Mouse (Mus musculus) hindbrain, postnatal 0 days (tissue): ENCODE results near the gene Ddx58. TPM values are rescaled to one million over a fixed set of nuclear protein-coding genes. Genes with fewer than 3 reads are reported as not detected.

Experiments
- ATAC-seq: fragments of 200-750 bp; cut with Nextera tagmentation; 2 replicates; pipeline ENCODE4 v1.8.0; 2017; ENCODE audit warnings: mild to moderate bottlenecking, moderate TSS enrichment, moderate library complexity
- DNase-seq: peaks from one replicate; pipeline ENCODE4 v3.0.0-alpha.2; 2015; ENCODE audit warnings: low spot score
- H3K27ac ChIP-seq: fragments of 300-500 bp; sonication (generic); 2 replicates; pipeline ENCODE4 v1.5.1; 2014; ENCODE audit warnings: mild to moderate bottlenecking
- H3K27me3 ChIP-seq: fragments of 300-500 bp; sonication (generic); 2 replicates; pipeline ENCODE4 v1.6.1; 2014; ENCODE audit warnings: low read length, mixed read lengths; ENCODE audit not compliant: insufficient read depth
- H3K36me3 ChIP-seq: fragments of 300-500 bp; sonication (generic); 2 replicates; pipeline ENCODE4 v1.6.1; 2014; ENCODE audit warnings: low read length, mixed read lengths; ENCODE audit not compliant: insufficient read depth
- H3K4me1 ChIP-seq: fragments of 300-500 bp; sonication (generic); 2 replicates; pipeline ENCODE4 v1.6.1; 2014; ENCODE audit warnings: antibody characterized with exemption, low read length, mixed read lengths; ENCODE audit not compliant: insufficient read depth
- H3K4me2 ChIP-seq: fragments of 300-500 bp; sonication (generic); 2 replicates; pipeline ENCODE4 v1.6.1; 2014; ENCODE audit warnings: low read depth, mild to moderate bottlenecking, low read length, moderate library complexity, mixed read lengths
- H3K4me3 ChIP-seq: fragments of 300-500 bp; sonication (generic); 2 replicates; pipeline ENCODE4 v1.5.1; 2014; ENCODE audit warnings: low read length
- H3K9ac ChIP-seq: fragments of 300-500 bp; sonication (generic); replicated peaks from 2 replicates; pipeline ENCODE4 v1.6.1; 2014; ENCODE audit warnings: mild to moderate bottlenecking, low read length, moderate library complexity, mixed read lengths
- H3K9me3 ChIP-seq: fragments of 300-500 bp; sonication (generic); 2 replicates; pipeline ENCODE4 v1.6.1; 2016; ENCODE audit warnings: low read length, mixed read lengths
- CTCF ChIP-seq: IDR thresholded peaks from 2 replicates; pipeline ENCODE4 v1.5.1; 2016; ENCODE audit warnings: antibody characterized with exemption, control low read depth, low read depth
- WGBS: fragments of 180-500 bp; shearing (Covaris S2); extraction: QIAGEN DNeasy Blood & Tissue Kit; methylation state at CpG from one replicate; pipeline ENCODE4 v1.1.7; 2014; 5-methylcytosine and 5-hydroxymethylcytosine counted together
- polyA plus RNA-seq: library from polyadenylated mRNA; unstranded; fragments of >200 nt; fragmentation: Nextera tagmentation; extraction: Ambion mirVana; gene quantifications from 2 replicates; pipeline ENCODE4 v1.2.1, GENCODE M21; 2015
- total RNA-seq: library from RNA; depleted of rRNA; stranded (reverse); fragments of >200 nt; gene quantifications from 2 replicates; pipeline ENCODE4 v1.2.3, GENCODE M21; 2014

Ddx58 gene
- total and polyA plus RNA-seq, 2 experiments from 2014 or later = 2.3 to 4.2 TPM

GRCm38 (mm10) chr4:40184470-40184869, 55.2 kb downstream of the Ddx58 start:
- 79% methylated on average over 5 of the region's 5 CpGs for WGBS
- no peak overlapping the region for H3K9ac ChIP-seq
- no peak for ATAC-seq
- no peaks in the 10 kb centered on the region for H3K9me3 ChIP-seq
- no peak overlapping the region for H3K27ac ChIP-seq
- H3K27me3 ChIP-seq = no peaks in the 10 kb centered on the region
- H3K4me2 ChIP-seq = no peak overlapping the region
- DNase-seq = no peak
- H3K4me1 ChIP-seq = no peaks in the 10 kb centered on the region
- no peak for TF ChIP-seq CTCF
- peaks cover 67% of the 10 kb centered on the region for H3K36me3 ChIP-seq
- no peak overlapping the region for H3K4me3 ChIP-seq

DNA sequence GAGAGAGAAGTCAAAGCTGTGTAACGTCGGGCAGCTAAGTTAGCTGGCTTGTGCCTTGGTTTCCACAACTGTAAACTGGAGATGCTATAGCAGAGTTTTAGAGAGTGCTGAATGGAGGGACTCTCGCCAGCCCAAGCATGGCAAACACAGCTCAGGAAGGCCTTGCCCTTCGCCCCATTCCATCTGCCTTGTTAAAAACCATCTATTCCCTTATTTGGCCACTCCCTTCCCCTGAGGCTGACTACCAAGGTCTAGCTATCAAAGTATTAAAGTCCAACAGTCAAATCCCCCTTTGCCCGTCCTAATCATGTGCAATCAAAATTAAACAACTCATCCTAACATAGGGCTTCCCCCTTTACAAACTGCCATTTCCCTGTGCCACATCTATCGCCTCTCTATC, 55.8 kb downstream of the Ddx58 start:
- no peak overlapping the region for H3K27ac ChIP-seq
- H3K4me3 ChIP-seq = no peak overlapping the region
- ATAC-seq (no peak), DNase-seq (no peak)
- TF ChIP-seq CTCF = no peak
- 94% methylated on average over 6 of the region's 6 CpGs for WGBS
- H3K4me2 ChIP-seq = no peak overlapping the region
- H3K36me3 ChIP-seq = peaks cover 63% of the 10 kb centered on the region
- no peak overlapping the region for H3K9ac ChIP-seq
- H3K4me1 ChIP-seq = no peaks in the 10 kb centered on the region
- no peaks in the 10 kb centered on the region for H3K27me3 ChIP-seq
- no peaks in the 10 kb centered on the region for H3K9me3 ChIP-seq

DNA sequence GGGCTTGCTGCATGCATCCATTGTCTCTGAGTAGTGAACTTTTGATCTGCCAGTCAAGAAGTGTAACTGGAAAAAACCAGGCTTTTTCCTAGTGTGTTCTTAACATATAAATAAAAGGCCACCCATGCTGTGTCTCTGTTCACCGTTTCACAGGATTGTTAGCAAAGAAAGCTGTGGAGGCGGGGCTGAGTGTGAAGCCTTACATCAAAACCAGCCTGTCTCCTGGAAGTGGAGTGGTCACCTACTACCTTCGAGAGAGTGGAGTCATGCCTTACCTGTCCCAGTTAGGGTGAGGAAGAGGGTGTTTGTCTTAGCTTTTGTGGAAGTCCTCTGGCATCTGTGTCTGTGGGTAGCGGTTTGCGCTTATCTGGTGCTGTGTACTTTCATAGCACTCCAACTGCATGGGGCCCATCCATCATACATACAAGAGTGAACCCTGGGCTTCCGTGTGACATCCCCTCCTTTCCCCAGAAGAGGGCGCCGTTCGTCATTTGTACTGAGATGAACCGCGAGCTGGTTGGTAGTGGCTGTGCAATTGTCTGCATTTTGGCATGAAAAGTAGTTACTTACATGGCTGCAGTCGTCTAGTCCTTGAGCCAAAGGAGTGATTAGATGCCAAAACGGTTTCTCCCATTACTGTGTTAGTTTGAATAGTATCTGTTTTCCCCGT, 56.8 kb downstream of the Ddx58 start:
- H3K9ac ChIP-seq = no peak overlapping the region
- no peaks in the 10 kb centered on the region for H3K4me1 ChIP-seq
- no peaks in the 10 kb centered on the region for H3K9me3 ChIP-seq
- no peak overlapping the region for H3K27ac ChIP-seq
- WGBS = 35% methylated on average over 14 of the region's 14 CpGs
- H3K36me3 ChIP-seq = peaks cover 60% of the 10 kb centered on the region
- peak; percentile 78 for DNase-seq
- no peak overlapping the region for H3K4me2 ChIP-seq
- H3K4me3 ChIP-seq = no peak overlapping the region
- peak; percentile 85 for ATAC-seq
- peak; percentile 80 for TF ChIP-seq CTCF
- H3K27me3 ChIP-seq = no peaks in the 10 kb centered on the region

DNA sequence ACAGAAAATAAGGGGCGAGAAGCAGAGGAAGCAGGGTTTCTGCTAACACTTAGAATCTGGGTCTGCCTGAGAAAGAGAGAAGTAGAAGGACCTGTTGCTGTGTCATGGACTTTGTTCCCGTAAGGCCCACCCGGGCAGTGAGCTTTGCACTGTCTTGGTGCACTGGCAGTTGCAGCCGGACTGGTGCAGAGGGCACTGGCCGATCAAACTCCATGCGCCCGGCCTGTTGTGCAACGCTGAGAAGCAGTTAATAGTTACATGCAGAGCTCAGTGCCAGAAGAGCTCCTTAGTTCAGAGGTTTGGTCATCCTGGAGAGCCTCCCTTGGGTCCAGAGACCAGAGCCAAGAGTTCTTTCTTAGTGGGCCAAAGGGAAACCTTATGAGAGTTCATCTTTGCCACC, 57.9 kb downstream of the Ddx58 start:
- 98% methylated on average over 8 of the region's 8 CpGs for WGBS
- Histone ChIP-seq H3K36me3 (peaks cover 57% of the 10 kb centered on the region), H3K4me2 (no peak overlapping the region)

GRCm38 (mm10) chr4:40180046-40180445, 59.6 kb downstream of the Ddx58 start:
- WGBS = 91% methylated on average over 6 of the region's 6 CpGs
- H3K4me3 ChIP-seq = no peak overlapping the region
- no peak overlapping the region for H3K9ac ChIP-seq
- H3K9me3 ChIP-seq = no peaks in the 10 kb centered on the region
- TF ChIP-seq CTCF = no peak
- ATAC-seq (no peak), DNase-seq (no peak)
- H3K27me3 ChIP-seq = no peaks in the 10 kb centered on the region
- peaks cover 60% of the 10 kb centered on the region for H3K36me3 ChIP-seq
- H3K27ac ChIP-seq = no peak overlapping the region
- no peak overlapping the region for H3K4me2 ChIP-seq
- H3K4me1 ChIP-seq = no peaks in the 10 kb centered on the region

More for the DNA sequence above, 57.9 kb downstream of the Ddx58 start:
- Histone ChIP-seq H3K9me3 (no peaks in the 10 kb centered on the region), H3K9ac (no peak overlapping the region), H3K27me3 (no peaks in the 10 kb centered on the region), H3K4me3 (no peak overlapping the region), H3K4me1 (no peaks in the 10 kb centered on the region), H3K27ac (no peak overlapping the region)
- DNase-seq (no peak), ATAC-seq (no peak)
- TF ChIP-seq CTCF = no peak

DNA sequence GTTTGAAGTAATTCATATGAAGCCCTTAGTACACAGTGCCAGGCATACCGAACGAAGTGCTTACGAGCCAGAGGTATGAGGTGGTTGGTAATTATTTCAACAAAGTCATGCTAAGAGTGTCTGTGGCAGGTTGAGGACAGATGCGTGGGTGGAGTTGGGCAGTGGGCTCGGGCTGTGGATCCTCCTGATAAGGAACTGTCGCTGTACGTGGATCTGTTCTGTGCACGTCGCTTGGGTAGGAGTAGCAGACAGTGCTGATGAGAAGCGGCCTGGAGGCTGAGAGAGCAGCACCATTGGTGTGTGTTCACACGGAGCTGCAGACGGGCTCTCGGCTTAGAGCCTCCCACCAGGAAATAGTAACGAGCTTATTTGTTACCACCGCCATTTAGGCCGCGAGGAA, 61.0 kb downstream of the Ddx58 start:
- no peaks in the 10 kb centered on the region for H3K4me1 ChIP-seq
- ATAC-seq (no peak), DNase-seq (no peak)
- H3K9ac ChIP-seq = no peak overlapping the region
- H3K27me3 ChIP-seq = no peaks in the 10 kb centered on the region
- no peak for TF ChIP-seq CTCF
- 91% methylated on average over 17 of the region's 17 CpGs for WGBS
- no peak overlapping the region for H3K4me2 ChIP-seq
- no peak overlapping the region for H3K4me3 ChIP-seq
- peaks cover 47% of the 10 kb centered on the region for H3K36me3 ChIP-seq
- no peak overlapping the region for H3K27ac ChIP-seq
- H3K9me3 ChIP-seq = no peaks in the 10 kb centered on the region

DNA sequence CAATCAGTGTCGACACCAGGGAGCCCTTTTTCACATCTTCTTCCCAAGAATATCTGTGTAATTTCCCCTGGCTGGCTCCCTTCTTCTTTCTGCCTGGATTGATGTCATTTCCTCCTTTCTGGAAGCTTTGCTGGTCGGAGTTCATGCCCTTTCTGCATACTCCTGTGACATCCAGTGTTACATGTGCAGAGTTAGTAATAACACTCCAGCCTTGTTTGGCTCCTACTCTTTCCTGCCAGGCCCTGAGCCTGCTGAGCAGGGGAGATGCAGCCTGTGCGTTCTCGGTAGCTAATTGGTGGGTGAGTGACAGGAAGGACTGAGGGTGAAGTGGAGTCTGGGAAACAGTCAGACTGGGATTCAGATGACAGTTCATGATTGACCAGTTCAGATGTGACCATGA, 65.3 kb downstream of the Ddx58 start:
- H3K27ac ChIP-seq = no peak overlapping the region
- ATAC-seq (no peak), DNase-seq (no peak)
- H3K9me3 ChIP-seq = no peaks in the 10 kb centered on the region
- no peak overlapping the region for H3K4me2 ChIP-seq
- peaks cover 26% of the 10 kb centered on the region for H3K36me3 ChIP-seq
- no peak overlapping the region for H3K9ac ChIP-seq
- no peaks in the 10 kb centered on the region for H3K27me3 ChIP-seq
- TF ChIP-seq CTCF = no peak
- no peak overlapping the region for H3K4me3 ChIP-seq
- H3K4me1 ChIP-seq = no peaks in the 10 kb centered on the region
- 61% methylated on average over 4 of the region's 4 CpGs for WGBS
